Mouse (Mus musculus): ENCODE measurements around the gene Kpna4. TPM values are rescaled to one million over a fixed set of nuclear protein-coding genes. Genes with fewer than 3 reads are reported as not detected.
"Not testable (repeated sequence)": the region's sequence is repeated elsewhere in the genome, so short reads cannot be mapped to it uniquely, and the experiment has no call there.

The Kpna4 gene
- polyA plus RNA-seq, 1 experiment from 2014 or later, result 83.1 TPM

- POLR2A ChIA-PET, result interaction anchor here (0.8 kb wide), 1 partner anchor 19 kb away, joined by 3 read pairs; the partner anchor contains the start of gene Trim59
- in situ Hi-C loops (cut with MboI; ENCODE audit: low pct_unique_long_range_greater_than_20kb), result no loop called here
- H3K27me3 ChIP-seq, result no peaks in the 10 kb centered on the region
Observed at GRCm38 (mm10) chr3:69026133-69026783, 100.7 kb downstream of the Kpna4 start.

DNA sequence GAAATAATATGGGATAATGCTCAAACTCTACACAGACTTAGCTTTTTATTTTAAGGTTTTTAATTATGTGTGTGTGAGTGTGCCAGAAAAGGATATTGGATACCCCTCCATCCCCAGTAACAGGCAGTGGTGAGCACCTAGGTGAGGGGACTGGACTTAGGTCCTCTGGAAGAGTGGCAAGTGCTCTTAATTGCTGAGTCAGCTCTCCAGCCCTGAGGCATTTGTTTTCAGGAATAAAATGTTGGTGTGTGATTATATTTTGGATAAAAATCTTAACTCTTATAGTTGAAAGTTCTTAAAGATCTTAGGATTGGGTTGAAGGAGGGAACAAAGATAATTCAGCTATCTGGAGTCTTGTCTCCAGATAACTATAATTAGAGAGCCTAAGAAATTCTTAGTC, 106.1 kb downstream of the Kpna4 start:
- no peak for TF ChIP-seq CTCF (IDR thresholded peaks at IDR 0.05)
- ChIA-PET CTCF (interaction anchor here (1.0 to 7.8 kb wide), 14 partner anchors 9 to 109 kb away, joined by 3 to 62 read pairs (median 4); partner anchors contain the start of gene Trim59), POLR2A (interaction anchor here (0.7 to 1.3 kb wide), 2 partner anchors 11 to 24 kb away, joined by 3 read pairs; partner anchors contain the start of gene Trim59)
- in situ Hi-C loops (cut with MboI; ENCODE audit: low pct_unique_long_range_greater_than_20kb), result no loop called here
- ATAC-seq, result no peak
- no peaks in the 10 kb centered on the region for H3K27me3 ChIP-seq
- DNase-seq (ENCODE audit: low read depth, low spot score), result no peak

More at GRCm38 (mm10) chr3:69026133-69026783, 100.7 kb downstream of the Kpna4 start:
- CTCF ChIA-PET, result interaction anchor here (1.4 to 7.2 kb wide), 3 partner anchors 8 to 16 kb away, joined by 3 to 62 read pairs (median 9); no protein-coding TSS in a partner anchor
- ATAC-seq (no peak), DNase-seq (ENCODE audit: low read depth, low spot score) (no peak)
- TF ChIP-seq CTCF (IDR thresholded peaks at IDR 0.05), result no peak

- no peaks in the 10 kb centered on the region for H3K27me3 ChIP-seq
- DNase-seq (ENCODE audit: low read depth, low spot score), result no peak
- POLR2A ChIA-PET, result interaction anchor here (0.7 to 1.3 kb wide), 2 partner anchors 11 to 25 kb away, joined by 3 read pairs; partner anchors contain the start of gene Trim59
- TF ChIP-seq CTCF (IDR thresholded peaks at IDR 0.05), result peak; percentile 68
- no peak for ATAC-seq
- CTCF ChIA-PET, result interaction anchor here (0.8 to 7.8 kb wide), 15 partner anchors 9 to 109 kb away, joined by 3 to 62 read pairs (median 4); partner anchors contain the start of gene Trim59
- in situ Hi-C loops (cut with MboI; ENCODE audit: low pct_unique_long_range_greater_than_20kb), result no loop called here
Observed at GRCm38 (mm10) chr3:69020285-69020684, 106.6 kb downstream of the Kpna4 start.

GRCm38 (mm10) chr3:69018635-69019034, 108.3 kb downstream of the Kpna4 start:
- CTCF ChIA-PET, result interaction anchor here (0.7 to 7.8 kb wide), 8 partner anchors 9 to 37 kb away, joined by 3 to 62 read pairs (median 4); no protein-coding TSS in a partner anchor
- ATAC-seq, result not testable (repeated sequence)

DNA sequence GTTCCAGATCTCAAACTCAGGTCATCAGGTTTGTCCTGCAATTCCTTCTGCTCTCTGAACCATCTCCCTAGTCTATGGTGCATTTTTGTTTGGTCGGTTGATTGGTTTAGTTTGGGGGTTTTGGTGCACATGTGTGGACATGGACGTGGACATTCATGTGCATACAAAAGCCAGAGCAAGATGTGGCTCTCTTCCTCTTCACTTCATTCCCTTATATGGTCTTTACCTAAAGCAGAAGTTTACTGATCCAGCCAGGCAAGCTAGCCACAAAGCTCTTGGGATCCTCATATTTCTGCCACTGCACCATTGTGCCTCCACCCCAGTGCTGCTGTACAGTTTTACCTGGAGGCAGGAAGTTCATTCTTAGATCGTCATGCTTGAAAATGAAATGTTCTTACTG, 109.7 kb downstream of the Kpna4 start:
- DNase-seq (ENCODE audit: low read depth, low spot score) (no peak), ATAC-seq (no peak)
- ChIA-PET POLR2A (no interaction called here), CTCF (interaction anchor here (1.1 to 7.8 kb wide), 5 partner anchors 10 to 311 kb away, joined by 3 to 62 read pairs (median 6); no protein-coding TSS in a partner anchor)
- in situ Hi-C loops (cut with MboI; ENCODE audit: low pct_unique_long_range_greater_than_20kb), result no loop called here
- TF ChIP-seq CTCF (IDR thresholded peaks at IDR 0.05), result no peak
- H3K27me3 ChIP-seq, result no peaks in the 10 kb centered on the region

More at GRCm38 (mm10) chr3:69018635-69019034, 108.3 kb downstream of the Kpna4 start:
- in situ Hi-C loops (cut with MboI; ENCODE audit: low pct_unique_long_range_greater_than_20kb); H3K27me3 ChIP-seq; DNase-seq (ENCODE audit: low read depth, low spot score): not testable (repeated sequence)
- POLR2A ChIA-PET, result interaction anchor here (0.7 to 1.3 kb wide), 4 partner anchors 13 to 341 kb away, joined by 3 to 9 read pairs (median 4); partner anchors contain the start of gene Smc4

Other genes starting within 250 kb of the Kpna4 start
- 96.4 TPM for gene Ift80, start 122.5 kb downstream of the Kpna4 start, polyA plus RNA-seq (2021)
- gene Smc4, start 122.4 kb downstream of the Kpna4 start, polyA plus RNA-seq (2021), result 127 TPM
- 54.5 TPM for gene Trim59, start 82.4 kb downstream of the Kpna4 start, polyA plus RNA-seq (2021)
- not detected for gene Arl14, start 95.3 kb upstream of the Kpna4 start, polyA plus RNA-seq (2021)
- 21.9 TPM for gene Ppm1l, start 189.7 kb upstream of the Kpna4 start, polyA plus RNA-seq (2021)

Data from Patski (cell line).